Mouse (Mus musculus) CD4-positive, CD25-positive, alpha-beta regulatory T cell, adult 4 months (primary cell): ENCODE results near the gene Zdhhc1. TPM values are rescaled to one million over a fixed set of nuclear protein-coding genes. Genes with fewer than 3 reads are reported as not detected.

Experiments
- ATAC-seq: one replicate; pipeline ENCODE4 v1.8.0; 2017
- polyA plus RNA-seq, 2 experiments: library from polyadenylated mRNA; unstranded; fragments of 100-300 nt; shearing (Covaris generic); gene quantifications; one replicate each; pipeline ENCODE4 v1.2.1; 2017

Gene Zdhhc1
- polyA plus RNA-seq, 2 experiments from 2014 or later = 0.97 to 1.5 TPM

GRCm38 (mm10) chr8:105454088-105454487 lies 42.6 kb downstream of the Zdhhc1 start:
- ATAC-seq = no peak

GRCm38 (mm10) chr8:105453296-105453695 lies 43.4 kb downstream of the Zdhhc1 start:
- no peak for ATAC-seq

- ATAC-seq = no peak
Measured at GRCm38 (mm10) chr8:105451903-105452603, 44.6 kb downstream of the Zdhhc1 start.

- no peak for ATAC-seq
Measured at GRCm38 (mm10) chr8:105450977-105451376, 45.7 kb downstream of the Zdhhc1 start.

- ATAC-seq = no peak
Measured at GRCm38 (mm10) chr8:105448596-105448995, 48.1 kb downstream of the Zdhhc1 start.

- ATAC-seq = no peak
Measured at GRCm38 (mm10) chr8:105448188-105448587, 48.5 kb downstream of the Zdhhc1 start.

GRCm38 (mm10) chr8:105446127-105446552 lies 50.6 kb downstream of the Zdhhc1 start:
- no peak for ATAC-seq

- no peak for ATAC-seq
Measured at GRCm38 (mm10) chr8:105445296-105446126, 51.2 kb downstream of the Zdhhc1 start.

- ATAC-seq = no peak
Measured at GRCm38 (mm10) chr8:105442661-105443060, 54.0 kb downstream of the Zdhhc1 start.

GRCm38 (mm10) chr8:105441433-105441832 lies 55.3 kb downstream of the Zdhhc1 start:
- ATAC-seq = no peak

- no peak for ATAC-seq
Measured at GRCm38 (mm10) chr8:105438865-105439264, 57.8 kb downstream of the Zdhhc1 start.

GRCm38 (mm10) chr8:105437078-105437748 lies 59.5 kb downstream of the Zdhhc1 start:
- ATAC-seq = no peak

GRCm38 (mm10) chr8:105436218-105436617 lies 60.5 kb downstream of the Zdhhc1 start:
- ATAC-seq = no peak

GRCm38 (mm10) chr8:105434136-105434535 lies 62.6 kb downstream of the Zdhhc1 start:
- no peak for ATAC-seq

GRCm38 (mm10) chr8:105433511-105433910 lies 63.2 kb downstream of the Zdhhc1 start:
- no peak for ATAC-seq

- ATAC-seq = no peak
Measured at GRCm38 (mm10) chr8:105433021-105433420, 63.7 kb downstream of the Zdhhc1 start.

- ATAC-seq = no peak
Measured at GRCm38 (mm10) chr8:105431743-105432515, 64.8 kb downstream of the Zdhhc1 start.

GRCm38 (mm10) chr8:105426878-105427277 lies 69.8 kb downstream of the Zdhhc1 start:
- no peak for ATAC-seq
